Mouse (Mus musculus) limb, embryonic 12.5 days (tissue): Measurements from ENCODE around the gene Pou2f3. TPM values are rescaled to one million over a fixed set of nuclear protein-coding genes. Genes with fewer than 3 reads are reported as not detected.

Experiments used
- polyA plus RNA-seq: library from polyadenylated mRNA; unstranded; fragments of >200 nt; fragmentation: Nextera tagmentation; extraction: Ambion mirVana; gene quantifications from 2 replicates; pipeline ENCODE4 v1.2.1, GENCODE M21; 2016

The Pou2f3 gene
- polyA plus RNA-seq, 1 experiment from 2014 or later, result not detected

Other genes with a start within 250 kb of the Pou2f3 start
- 14.8 and 16.9 TPM in 2 replicates for gene Arhgef12, start 103.1 kb downstream of the Pou2f3 start, polyA plus RNA-seq
- 8.9 and 11.8 TPM in 2 replicates for gene Tmem136, start 93.8 kb downstream of the Pou2f3 start, polyA plus RNA-seq
- 100 and 102 TPM in 2 replicates for gene Oaf, start 29.5 kb upstream of the Pou2f3 start, polyA plus RNA-seq
- gene Trim29, start 100.5 kb upstream of the Pou2f3 start, polyA plus RNA-seq, result 10.9 and 11.1 TPM in 2 replicates